Mouse (Mus musculus): Measurements from ENCODE around the gene Vmn2r27. TPM values are rescaled to one million over a fixed set of nuclear protein-coding genes. Genes with fewer than 3 reads are reported as not detected.

The Vmn2r27 gene
- total RNA-seq (2021) = not detected
- long read RNA-seq, experiment 1 = 0 reads
- long read RNA-seq, experiment 2 = 0 reads

GRCm38 (mm10) chr6:124231756-124232155, at the start of gene Vmn2r27:
Gene Vmn2r27, minus strand, starts transcription at chr6:124231856.
- intact Hi-C loops (cut with DNase I) = no loop called here
- DNase-seq (ENCODE audit: low spot score in 2 of 2) = no peak

DNA sequence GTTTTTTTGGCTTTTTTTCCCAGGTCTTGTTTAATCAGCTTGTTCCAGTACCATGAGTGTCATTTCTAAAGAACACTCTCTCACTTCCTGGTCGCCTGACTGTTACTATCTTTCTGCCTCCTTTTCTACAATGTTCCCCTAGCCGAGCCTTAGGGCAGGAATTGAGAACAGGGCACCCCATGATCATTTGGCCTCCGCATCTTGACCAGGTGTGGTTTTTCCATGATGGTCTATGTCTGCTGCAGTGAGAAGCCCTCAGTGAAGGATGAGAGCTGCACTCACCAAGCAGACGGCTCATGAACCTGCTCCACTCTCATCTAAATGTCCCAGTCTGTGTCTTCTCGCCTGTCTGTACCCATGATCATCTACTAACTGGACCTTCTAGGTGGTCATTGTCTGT, 46.6 kb upstream of the Vmn2r27 start:
- no peak for DNase-seq (ENCODE audit: low spot score in 2 of 2)
- intact Hi-C loops (cut with DNase I) = no loop called here

DNA sequence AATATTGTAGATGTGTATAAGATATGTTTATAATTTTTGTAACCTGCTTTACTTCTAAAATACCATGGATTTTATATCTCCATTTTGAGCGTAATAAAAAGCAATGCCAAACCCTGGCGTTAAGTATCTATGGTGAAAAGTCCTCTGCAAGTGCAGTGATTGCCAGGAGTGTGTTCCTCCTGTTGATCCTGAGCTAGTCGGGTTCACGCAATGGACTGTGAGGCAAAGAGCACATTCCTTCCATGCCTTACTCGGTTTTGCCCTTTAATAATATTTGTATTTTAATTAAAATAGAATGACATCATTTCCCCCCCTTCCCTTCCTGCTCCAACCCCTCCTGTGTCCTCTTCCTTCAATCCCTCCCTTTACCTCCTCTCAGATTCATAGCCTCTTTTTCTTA, 46.0 kb upstream of the Vmn2r27 start:
- intact Hi-C loops (cut with DNase I) = no loop called here

GRCm38 (mm10) chr6:124273231-124273880, 41.7 kb upstream of the Vmn2r27 start:
- no peak for DNase-seq (ENCODE audit: low spot score in 2 of 2)
- intact Hi-C loops (cut with DNase I) = no loop called here

More for the DNA sequence above, 46.0 kb upstream of the Vmn2r27 start:
- DNase-seq (ENCODE audit: low spot score in 2 of 2) = no peak

DNA sequence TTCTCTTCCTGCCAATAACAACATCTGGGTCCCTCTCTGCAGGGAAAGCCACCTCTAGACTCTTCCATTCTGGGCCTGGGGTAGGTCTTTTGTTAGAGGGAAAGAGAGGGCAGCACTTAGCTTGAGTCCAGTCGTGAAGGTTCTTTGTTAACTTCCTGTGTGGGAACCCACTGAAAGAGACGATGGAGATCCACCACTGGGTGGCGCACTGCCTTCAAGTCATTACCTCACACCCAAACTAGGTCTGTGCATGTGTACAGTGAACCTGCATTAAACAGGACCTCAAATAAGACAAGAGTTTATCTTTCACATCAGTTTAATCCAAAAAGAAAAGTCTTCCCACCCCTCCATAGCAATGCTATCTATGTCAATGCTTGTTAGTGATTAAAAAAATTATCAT, 31.0 kb upstream of the Vmn2r27 start:
- peak; percentile 70 to 85 for DNase-seq (ENCODE audit: low spot score in 2 of 2)
- intact Hi-C loops (cut with DNase I) = loop anchor here (1.0 to 5.0 kb wide), 3 partner anchors 117 to 1600 kb away; no protein-coding TSS in a partner anchor

- intact Hi-C loops (cut with DNase I) = loop anchor here (2.0 to 5.0 kb wide), 3 partner anchors 328 to 1598 kb away; no protein-coding TSS in a partner anchor
- DNase-seq (ENCODE audit: low spot score in 2 of 2) = peak; percentile 71 to 85
Measured at GRCm38 (mm10) chr6:124260198-124260931, 28.7 kb upstream of the Vmn2r27 start.

DNA sequence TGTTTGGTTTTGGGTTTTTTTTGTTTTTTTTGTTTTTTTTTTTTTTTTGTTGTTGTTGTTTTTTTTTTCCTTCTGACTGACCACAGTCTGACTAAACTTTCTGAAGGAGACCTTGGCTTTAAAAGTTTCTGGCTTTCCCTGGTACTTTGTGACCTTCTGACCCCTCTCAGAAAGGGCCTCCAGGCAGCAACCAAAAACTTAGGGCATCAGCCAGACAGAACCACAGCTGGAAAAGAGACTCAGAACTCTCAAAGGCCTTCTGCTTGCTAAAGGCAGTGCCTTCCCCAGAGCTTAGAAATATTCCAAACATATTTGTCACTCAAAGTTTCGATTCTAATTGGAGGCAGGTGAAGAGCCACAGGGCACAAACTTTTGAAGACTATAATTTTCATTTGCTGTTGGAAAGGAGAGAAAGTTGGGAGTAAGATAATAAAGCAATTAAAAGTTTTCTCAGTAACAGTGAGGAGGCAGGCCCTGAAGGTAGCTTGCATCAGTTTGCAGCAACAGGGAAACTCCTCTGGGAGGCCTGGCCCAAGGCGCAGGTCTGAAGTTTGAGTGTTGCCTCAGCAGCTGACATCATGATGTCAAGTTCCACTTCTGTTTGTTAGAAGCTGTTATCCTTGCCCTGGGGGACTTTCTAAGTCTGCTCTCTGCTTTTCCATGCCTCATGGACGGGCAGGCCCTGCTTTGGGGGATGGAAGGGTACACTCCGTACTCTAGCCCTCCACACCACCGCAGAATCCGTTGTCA, 24.2 kb upstream of the Vmn2r27 start:
- intact Hi-C loops (cut with DNase I) = loop anchor here (10.0 kb wide), 1 partner anchor 1361 kb away; no protein-coding TSS in a partner anchor

DNA sequence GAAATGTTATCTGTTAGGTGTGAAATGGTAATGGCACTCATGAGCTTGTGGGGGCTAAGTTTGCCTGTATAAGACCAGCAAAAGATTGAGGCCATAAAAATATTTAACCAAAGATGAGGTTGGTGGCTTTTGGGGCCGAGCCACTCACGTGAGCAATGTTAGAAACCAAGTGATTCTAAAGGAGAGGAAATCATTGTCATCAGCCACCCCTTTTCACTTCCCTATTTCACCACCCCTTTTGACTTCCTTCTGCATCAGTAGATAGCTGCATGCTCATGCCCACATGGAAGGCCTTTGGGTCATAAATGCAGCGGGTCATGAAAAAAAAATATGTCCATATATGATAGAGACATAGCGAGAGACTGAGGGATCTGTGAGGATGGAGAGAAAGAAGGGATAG, 29.5 kb downstream of the Vmn2r27 start:
- intact Hi-C loops (cut with DNase I) = no loop called here
- no peak for DNase-seq (ENCODE audit: low spot score in 2 of 2)

More for the DNA sequence above, 24.2 kb upstream of the Vmn2r27 start:
- no peak for DNase-seq (ENCODE audit: low spot score in 2 of 2)

GRCm38 (mm10) chr6:124168499-124169257, 63.0 kb downstream of the Vmn2r27 start:
- intact Hi-C loops (cut with DNase I) = no loop called here

GRCm38 (mm10) chr6:124166596-124166995, 65.1 kb downstream of the Vmn2r27 start:
- no peak for DNase-seq (ENCODE audit: low spot score in 2 of 2)
- intact Hi-C loops (cut with DNase I) = no loop called here

More at GRCm38 (mm10) chr6:124168499-124169257, 63.0 kb downstream of the Vmn2r27 start:
- DNase-seq (ENCODE audit: low spot score in 2 of 2) = no peak

- intact Hi-C loops (cut with DNase I) = no loop called here
- no peak for DNase-seq (ENCODE audit: low spot score in 2 of 2)
Measured at GRCm38 (mm10) chr6:124149808-124150207, 81.8 kb downstream of the Vmn2r27 start.

Other genes starting within 250 kb of the Vmn2r27 start
- gene Vmn2r26, start 207.3 kb downstream of the Vmn2r27 start, total RNA-seq (2021) = not detected
- 1 to 10 TPM; 2.5 to 4.7 TPM for gene Cd163, start 72.8 kb upstream of the Vmn2r27 start, total RNA-seq (2021)
- gene Pex5, start 183.2 kb upstream of the Vmn2r27 start, total RNA-seq (2021) = 10 to 100 TPM; 78.8 to 80.2 TPM
- gene Clstn3, start 232.9 kb upstream of the Vmn2r27 start, total RNA-seq (2021) = 100 to 1,000 TPM; 371 to 377 TPM